Mouse (Mus musculus): ENCODE measurements around the gene Ubl4b. TPM values are rescaled to one million over a fixed set of nuclear protein-coding genes. Genes with fewer than 3 reads are reported as not detected.

The Ubl4b gene
- polyA plus RNA-seq, 2 experiments, result not detected

DNA sequence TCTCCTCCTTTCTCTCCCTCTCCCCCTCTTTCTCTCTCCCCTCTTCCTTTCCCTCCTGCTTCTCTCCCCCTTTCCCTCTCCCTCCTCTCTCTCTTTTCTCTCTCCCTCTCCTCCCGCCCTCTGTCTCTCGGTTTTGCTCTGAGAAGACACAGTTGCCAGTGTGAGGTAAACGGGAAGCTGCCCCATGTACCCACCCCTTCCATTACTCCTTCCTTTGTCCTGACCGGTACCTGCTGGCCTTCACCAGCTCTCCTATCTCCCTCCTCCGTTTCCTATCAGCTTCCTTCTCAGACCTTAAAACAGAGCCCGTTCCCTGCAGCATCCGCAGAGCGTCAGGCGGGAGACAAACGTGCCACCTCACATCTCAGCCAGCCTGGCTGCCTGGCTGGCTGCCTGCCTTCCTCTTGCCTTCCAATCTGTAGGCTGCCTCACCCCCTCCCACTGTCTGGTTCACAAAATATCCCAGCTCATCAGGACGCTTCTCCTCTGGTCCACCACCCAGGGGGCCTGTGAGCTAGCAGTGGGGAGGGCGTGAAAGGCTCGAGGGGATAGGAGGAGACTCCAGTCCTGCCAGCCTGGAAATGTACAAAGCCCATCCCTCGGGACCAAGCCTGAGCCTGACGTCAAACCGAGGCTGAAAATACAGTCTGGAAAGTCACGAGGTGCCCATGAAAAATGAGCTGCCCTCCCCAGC lies 17.9 kb downstream of the Ubl4b start:
- Histone ChIP-seq H3K9me3 (ENCODE audit: control insufficient read depth, low read length) (no peaks in the 10 kb centered on the region), H3K27ac (no peak overlapping the region), H3K9ac (replicated peaks) (no peak overlapping the region), H3K4me3 (ENCODE audit: insufficient read depth in 1 of 2, low read depth in 2 of 2, low read length in 2 of 2) (no peak overlapping the region), H3K4me2 (ENCODE audit: low read depth) (no peak overlapping the region), H3K4me1 (replicated peaks; ENCODE audit: control insufficient read depth in 2 of 2, insufficient read depth in 2 of 2, low read length in 1 of 2) (no peaks in the 10 kb centered on the region), H3K27me3 (ENCODE audit: control insufficient read depth, insufficient read depth, low read length) (no peaks in the 10 kb centered on the region), H3K36me3 (replicated peaks; ENCODE audit: control insufficient read depth, insufficient read depth, low read depth) (no peaks in the 10 kb centered on the region)
- ATAC-seq (ENCODE audit: insufficient read depth), result no peak
- WGBS (ENCODE audit: insufficient replicate concordance), result 5% methylated on average over 17 of the region's 17 CpGs
- no peak for TF ChIP-seq EP300 (IDR thresholded peaks at IDR 0.05; ENCODE audit: low read depth)
- no peak for TF ChIP-seq CTCF (IDR thresholded peaks at IDR 0.05; ENCODE audit: low read depth)
- no peak for DNase-seq (ENCODE audit: low read depth in 3 of 3, low spot score in 3 of 3)

DNA sequence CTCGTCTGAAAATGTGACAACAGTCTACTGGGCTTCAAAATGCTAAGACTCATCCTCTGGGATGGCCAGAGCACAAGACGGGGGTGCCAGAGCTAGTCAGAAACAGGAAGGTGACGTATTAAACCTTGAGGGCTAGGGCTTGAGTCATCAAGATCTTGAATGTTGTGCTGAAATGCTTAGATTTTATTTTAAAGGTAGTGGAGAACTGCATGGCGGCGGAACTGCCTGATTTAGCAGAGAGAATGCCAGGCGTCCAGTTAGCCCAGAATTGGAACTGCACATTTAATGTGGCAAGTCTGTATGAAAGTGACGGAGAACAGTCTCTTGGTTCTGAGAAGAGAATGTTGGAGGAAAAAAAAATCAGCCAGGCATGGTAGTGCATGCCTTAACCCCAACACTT lies 19.9 kb downstream of the Ubl4b start:
- Histone ChIP-seq H3K36me3 (replicated peaks; ENCODE audit: control insufficient read depth, insufficient read depth, low read depth) (no peaks in the 10 kb centered on the region), H3K27ac (no peak overlapping the region), H3K4me1 (replicated peaks; ENCODE audit: control insufficient read depth in 2 of 2, insufficient read depth in 2 of 2, low read length in 1 of 2) (no peaks in the 10 kb centered on the region), H3K4me2 (ENCODE audit: low read depth) (no peak overlapping the region), H3K9me3 (ENCODE audit: control insufficient read depth, low read length) (no peaks in the 10 kb centered on the region), H3K9ac (replicated peaks) (no peak overlapping the region), H3K4me3 (ENCODE audit: insufficient read depth in 1 of 2, low read depth in 2 of 2, low read length in 2 of 2) (no peak overlapping the region), H3K27me3 (ENCODE audit: control insufficient read depth, insufficient read depth, low read length) (no peaks in the 10 kb centered on the region)
- TF ChIP-seq CTCF (IDR thresholded peaks at IDR 0.05; ENCODE audit: low read depth) (no peak), EP300 (IDR thresholded peaks at IDR 0.05; ENCODE audit: low read depth) (no peak)
- ATAC-seq (ENCODE audit: insufficient read depth) (no peak), DNase-seq (ENCODE audit: low read depth in 3 of 3, low spot score in 3 of 3) (no peak)
- 55% methylated on average over 7 of the region's 7 CpGs for WGBS (ENCODE audit: insufficient replicate concordance)

DNA sequence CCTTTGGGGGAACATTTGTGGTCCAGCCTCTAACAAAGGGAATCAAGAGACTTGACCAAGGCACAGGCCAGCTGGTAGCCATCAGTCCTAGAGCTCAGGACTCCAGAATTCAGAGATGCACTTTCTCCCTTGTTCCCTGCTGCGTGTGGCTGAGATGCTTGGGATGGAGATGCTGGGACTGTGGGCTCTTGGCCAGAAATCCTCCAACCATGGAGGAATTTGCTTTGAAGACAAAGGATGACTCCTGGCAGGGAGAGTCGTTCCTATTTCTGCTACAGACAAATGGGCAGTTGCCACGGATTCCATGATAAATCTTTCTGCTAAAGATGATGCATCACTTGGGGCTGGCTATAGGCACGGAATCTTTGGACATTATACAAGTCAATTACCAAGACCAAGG lies 21.3 kb downstream of the Ubl4b start:
- Histone ChIP-seq H3K9ac (replicated peaks) (no peak overlapping the region), H3K9me3 (ENCODE audit: control insufficient read depth, low read length) (no peaks in the 10 kb centered on the region), H3K4me1 (replicated peaks; ENCODE audit: control insufficient read depth in 2 of 2, insufficient read depth in 2 of 2, low read length in 1 of 2) (no peaks in the 10 kb centered on the region), H3K27me3 (ENCODE audit: control insufficient read depth, insufficient read depth, low read length) (no peaks in the 10 kb centered on the region), H3K4me3 (ENCODE audit: insufficient read depth in 1 of 2, low read depth in 2 of 2, low read length in 2 of 2) (no peak overlapping the region), H3K36me3 (replicated peaks; ENCODE audit: control insufficient read depth, insufficient read depth, low read depth) (no peaks in the 10 kb centered on the region), H3K27ac (no peak overlapping the region), H3K4me2 (ENCODE audit: low read depth) (no peak overlapping the region)
- WGBS (ENCODE audit: insufficient replicate concordance), result 51% methylated on average over 4 of the region's 4 CpGs
- no peak for TF ChIP-seq EP300 (IDR thresholded peaks at IDR 0.05; ENCODE audit: low read depth)
- DNase-seq (ENCODE audit: low read depth in 3 of 3, low spot score in 3 of 3) (no peak), ATAC-seq (ENCODE audit: insufficient read depth) (no peak)

DNA sequence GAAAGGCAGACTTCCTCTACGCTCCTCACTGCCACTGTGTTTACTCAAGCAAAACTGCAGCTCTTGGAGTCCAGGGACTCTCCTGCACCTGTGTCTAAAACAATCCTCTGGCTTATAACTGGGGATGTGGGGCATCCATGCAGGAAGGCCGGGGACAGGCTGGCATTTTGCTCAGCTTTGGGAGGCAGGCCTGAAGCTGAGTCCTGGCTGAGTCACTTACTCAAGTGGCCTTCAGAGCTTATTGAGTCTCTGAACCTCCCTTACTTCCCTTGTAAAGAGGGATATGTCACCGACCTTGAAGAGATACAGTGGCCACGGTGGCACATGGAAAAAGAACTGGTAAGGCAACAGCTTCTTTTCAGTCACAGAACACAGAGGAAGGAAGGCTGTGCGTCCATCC lies 24.3 kb downstream of the Ubl4b start:
- no peaks in the 10 kb centered on the region for H3K9me3 ChIP-seq (ENCODE audit: control insufficient read depth, low read length)
- no peaks in the 10 kb centered on the region for H3K36me3 ChIP-seq (replicated peaks; ENCODE audit: control insufficient read depth, insufficient read depth, low read depth)
- no peak overlapping the region for H3K4me3 ChIP-seq (ENCODE audit: insufficient read depth in 1 of 2, low read depth in 2 of 2, low read length in 2 of 2)
- no peak for ATAC-seq (ENCODE audit: insufficient read depth)
- no peaks in the 10 kb centered on the region for H3K27me3 ChIP-seq (ENCODE audit: control insufficient read depth, insufficient read depth, low read length)
- TF ChIP-seq CTCF (IDR thresholded peaks at IDR 0.05; ENCODE audit: low read depth) (no peak), EP300 (IDR thresholded peaks at IDR 0.05; ENCODE audit: low read depth) (no peak)
- DNase-seq (ENCODE audit: low read depth in 3 of 3, low spot score in 3 of 3), result no peak
- WGBS (ENCODE audit: insufficient replicate concordance), result 55% methylated on average over 5 of the region's 5 CpGs
- H3K4me1 ChIP-seq (replicated peaks; ENCODE audit: control insufficient read depth in 2 of 2, insufficient read depth in 2 of 2, low read length in 1 of 2), result no peaks in the 10 kb centered on the region
- H3K4me2 ChIP-seq (ENCODE audit: low read depth), result no peak overlapping the region
- no peak overlapping the region for H3K9ac ChIP-seq (replicated peaks)
- H3K27ac ChIP-seq, result no peak overlapping the region

DNA sequence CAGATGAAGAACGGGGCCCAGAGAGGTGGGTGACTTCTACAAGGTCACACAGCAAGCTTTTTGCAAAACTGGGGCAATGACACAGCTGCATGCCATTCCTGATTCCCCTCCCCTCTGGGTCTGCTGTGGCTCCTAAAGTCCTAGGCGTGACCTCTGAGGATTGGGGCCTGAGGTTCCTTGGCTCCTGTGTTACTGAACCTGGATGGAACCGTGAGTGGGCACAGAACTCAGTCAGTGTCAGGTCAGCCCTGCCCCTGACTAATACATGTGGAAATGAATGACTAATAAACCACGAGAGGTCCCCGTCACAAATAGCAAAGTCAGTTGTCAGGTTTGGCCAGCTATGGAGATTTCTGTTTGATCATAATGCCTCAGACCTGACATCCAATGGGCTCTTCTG lies 25.7 kb downstream of the Ubl4b start:
- ATAC-seq (ENCODE audit: insufficient read depth), result no peak
- no peak overlapping the region for H3K9ac ChIP-seq (replicated peaks)
- H3K4me2 ChIP-seq (ENCODE audit: low read depth), result no peak overlapping the region
- no peak overlapping the region for H3K27ac ChIP-seq
- WGBS (ENCODE audit: insufficient replicate concordance), result 56% methylated on average over 5 of the region's 5 CpGs
- no peak for DNase-seq (ENCODE audit: low read depth in 3 of 3, low spot score in 3 of 3)
- no peak overlapping the region for H3K4me3 ChIP-seq (ENCODE audit: insufficient read depth in 1 of 2, low read depth in 2 of 2, low read length in 2 of 2)
- no peaks in the 10 kb centered on the region for H3K9me3 ChIP-seq (ENCODE audit: control insufficient read depth, low read length)
- H3K4me1 ChIP-seq (replicated peaks; ENCODE audit: control insufficient read depth in 2 of 2, insufficient read depth in 2 of 2, low read length in 1 of 2), result no peaks in the 10 kb centered on the region
- no peaks in the 10 kb centered on the region for H3K27me3 ChIP-seq (ENCODE audit: control insufficient read depth, insufficient read depth, low read length)
- H3K36me3 ChIP-seq (replicated peaks; ENCODE audit: control insufficient read depth, insufficient read depth, low read depth), result no peaks in the 10 kb centered on the region
- TF ChIP-seq CTCF (IDR thresholded peaks at IDR 0.05; ENCODE audit: low read depth), result no peak
- TF ChIP-seq EP300 (IDR thresholded peaks at IDR 0.05; ENCODE audit: low read depth), result no peak

All from liver, embryonic 14.5 days (tissue).